ENCODE assay signal across 31 mouse cellular contexts in genomic region chr16:91292080-91292479, GRCm38 (mm10). TPM values are rescaled to one million over a fixed set of nuclear protein-coding genes. Genes with fewer than 3 reads are reported as not detected.
DNase-seq lines count a peak whose midpoint lies in the region; ATAC-seq and TF ChIP-seq lines count a peak whose summit lies in the region.
"Had no signal": no experiment of that assay in that cellular context is flagged by ENCODE, and none has a peak within 500 bp of the region (broad histone marks: within the 10 kb centered on the region; RNA-seq: fewer than 3 reads in every experiment).

No protein-coding gene starts in this region.

- TF ChIP-seq POLR2A in brain, embryonic 14.5 days (IDR thresholded peaks at IDR 0.05; ENCODE audit: borderline replicate concordance, extremely low read depth, insufficient read depth, insufficient read length, poor library complexity, severe bottlenecking): no peak

- H3K4me1 ChIP-seq in embryonic facial prominence, embryonic 13.5 days: peaks cover 3% of the 10 kb centered on the region; the same call in 1 of the 2 replicates
- H3K4me1 ChIP-seq in embryonic facial prominence, embryonic 10.5 days: peaks cover 10% of the 10 kb centered on the region
- H3K4me1 ChIP-seq in forebrain, embryonic 12.5 days: peaks cover 27% of the 10 kb centered on the region
- H3K4me1 ChIP-seq in forebrain, embryonic 16.5 days (replicated peaks; ENCODE audit: control insufficient read depth, insufficient read depth, low read length): peaks cover 8% of the 10 kb centered on the region
- H3K4me1 ChIP-seq in forebrain, embryonic 13.5 days: peaks cover 18% of the 10 kb centered on the region

- no peak for TF ChIP-seq CTCF in brain, embryonic 14.5 days (IDR thresholded peaks at IDR 0.05; ENCODE audit: borderline replicate concordance, extremely low read depth, insufficient read depth, insufficient read length)

- 0 out of 2 replicates have a peak, but pooled peaks have one; percentile 52 for ATAC-seq in embryonic facial prominence, embryonic 13.5 days (ENCODE audit: insufficient number of reproducible peaks, insufficient read depth, low FRiP score, low TSS enrichment, low read depth)
- ATAC-seq in forebrain, embryonic 12.5 days (ENCODE audit: low FRiP score): no peak
- ATAC-seq in forebrain, embryonic 16.5 days: no peak
- no peak for ATAC-seq in forebrain, embryonic 13.5 days
- no peak for ATAC-seq in monocyte, adult 5-6 weeks (replicated peaks; ENCODE audit: insufficient number of reproducible peaks, low FRiP score, low TSS enrichment, poor library complexity, severe bottlenecking)
- ATAC-seq: intestine, postnatal 0 days; Patski had no signal

- no peaks in the 10 kb centered on the region for H3K9me3 ChIP-seq in embryonic facial prominence, embryonic 13.5 days
- no peaks in the 10 kb centered on the region for H3K9me3 ChIP-seq in embryonic facial prominence, embryonic 10.5 days
- H3K9me3 ChIP-seq in forebrain, embryonic 12.5 days: no peaks in the 10 kb centered on the region
- H3K9me3 ChIP-seq in forebrain, embryonic 16.5 days (ENCODE audit: control insufficient read depth, low read length): no peaks in the 10 kb centered on the region
- no peaks in the 10 kb centered on the region for H3K9me3 ChIP-seq in forebrain, embryonic 13.5 days (replicated peaks)
- H3K9me3 ChIP-seq: G1E; hindbrain, embryonic 12.5 days; hindbrain, embryonic 15.5 days had no signal

- peak overlapping the region; percentile 11; the same call in 1 of the 2 replicates for H3K27ac ChIP-seq in embryonic facial prominence, embryonic 13.5 days
- H3K27ac ChIP-seq in embryonic facial prominence, embryonic 10.5 days (replicated peaks): no peak overlapping the region
- peak overlapping the region; percentile 59; the same call in 1 of the 2 replicates for H3K27ac ChIP-seq in forebrain, embryonic 12.5 days
- no peak overlapping the region for H3K27ac ChIP-seq in forebrain, embryonic 16.5 days (ENCODE audit: low read length)
- no peak overlapping the region for H3K27ac ChIP-seq in forebrain, embryonic 13.5 days
- H3K27ac ChIP-seq: gastrocnemius, adult 2 months; hindbrain, embryonic 12.5 days; hindbrain, embryonic 15.5 days had no signal

- WGBS in embryonic facial prominence, embryonic 13.5 days: 51% methylated on average over 7 of the region's 7 CpGs
- WGBS in embryonic facial prominence, embryonic 10.5 days: 77% methylated on average over 7 of the region's 7 CpGs
- 46% methylated on average over 7 of the region's 7 CpGs for WGBS in forebrain, embryonic 12.5 days
- 55% methylated on average over 7 of the region's 7 CpGs for WGBS in forebrain, embryonic 16.5 days
- WGBS in forebrain, embryonic 13.5 days: 51% methylated on average over 7 of the region's 7 CpGs

- no peak overlapping the region for H3K4me3 ChIP-seq in embryonic facial prominence, embryonic 13.5 days
- H3K4me3 ChIP-seq in embryonic facial prominence, embryonic 10.5 days: no peak overlapping the region
- no peak overlapping the region for H3K4me3 ChIP-seq in forebrain, embryonic 12.5 days (replicated peaks)
- H3K4me3 ChIP-seq in forebrain, embryonic 16.5 days (replicated peaks; ENCODE audit: low read length): no peak overlapping the region
- no peak overlapping the region for H3K4me3 ChIP-seq in forebrain, embryonic 13.5 days
- H3K4me3 ChIP-seq: erythroblast, embryonic 14.5 days; gastrocnemius, adult 2 months; hindbrain, embryonic 12.5 days; hindbrain, embryonic 15.5 days had no signal

- H3K36me3 ChIP-seq in embryonic facial prominence, embryonic 13.5 days: no peaks in the 10 kb centered on the region
- H3K36me3 ChIP-seq in embryonic facial prominence, embryonic 10.5 days (replicated peaks): no peaks in the 10 kb centered on the region
- H3K36me3 ChIP-seq in forebrain, embryonic 12.5 days (replicated peaks): no peaks in the 10 kb centered on the region
- no peaks in the 10 kb centered on the region for H3K36me3 ChIP-seq in forebrain, embryonic 16.5 days (ENCODE audit: control insufficient read depth, insufficient read depth)
- H3K36me3 ChIP-seq in forebrain, embryonic 13.5 days (ENCODE audit: poor library complexity, severe bottlenecking): no peaks in the 10 kb centered on the region
- H3K36me3 ChIP-seq: G1E; hindbrain, embryonic 12.5 days; hindbrain, embryonic 15.5 days had no signal

- intact Hi-C loops in left cerebral cortex, postnatal 25 days (cut with DNase I): no loop called here

- peaks cover 47% of the 10 kb centered on the region for H3K27me3 ChIP-seq in embryonic facial prominence, embryonic 13.5 days
- H3K27me3 ChIP-seq in embryonic facial prominence, embryonic 10.5 days (replicated peaks; ENCODE audit: low read depth, poor library complexity, severe bottlenecking): peaks cover 74% of the 10 kb centered on the region
- H3K27me3 ChIP-seq in forebrain, embryonic 12.5 days: peaks cover 75% of the 10 kb centered on the region
- H3K27me3 ChIP-seq in forebrain, embryonic 16.5 days (replicated peaks; ENCODE audit: control insufficient read depth, insufficient read depth, low read length): peaks cover 24% of the 10 kb centered on the region
- peaks cover 70% of the 10 kb centered on the region for H3K27me3 ChIP-seq in forebrain, embryonic 13.5 days

- no peak for DNase-seq in embryonic facial prominence, embryonic 10.5 days (ENCODE audit: low spot score)
- peak; percentile 38 for DNase-seq in brain, embryonic 14.5 days (ENCODE audit: low read depth)
- DNase-seq in left cerebral cortex, postnatal 25 days (ENCODE audit: low spot score in 2 of 2): no peak
- DNase-seq: adrenal gland, postnatal 10 days; adrenal gland, postnatal 36 days; cerebellum, adult 11 months; cerebellum, adult 2 months; cerebellum, adult 9-11 months; cerebellum, postnatal 25 days; gastrocnemius, adult 2 months; gastrocnemius, postnatal 14 days; heart, adult 11 months had no signal

- no peak overlapping the region for H3K4me2 ChIP-seq in embryonic facial prominence, embryonic 13.5 days
- no peak overlapping the region for H3K4me2 ChIP-seq in forebrain, embryonic 12.5 days
- H3K4me2 ChIP-seq in forebrain, embryonic 16.5 days (ENCODE audit: low read length): no peak overlapping the region
- H3K4me2 ChIP-seq in forebrain, embryonic 13.5 days: no peak overlapping the region
- H3K4me2 ChIP-seq: heart, embryonic 11.5 days; hindbrain, embryonic 12.5 days; hindbrain, embryonic 15.5 days had no signal

- H3K9ac ChIP-seq in embryonic facial prominence, embryonic 13.5 days: no peak overlapping the region
- no peak overlapping the region for H3K9ac ChIP-seq in forebrain, embryonic 12.5 days
- H3K9ac ChIP-seq in forebrain, embryonic 16.5 days (replicated peaks; ENCODE audit: low read depth, low read length): no peak overlapping the region
- peak overlapping the region; percentile 9; the same call in 1 of the 2 replicates for H3K9ac ChIP-seq in forebrain, embryonic 13.5 days
- H3K9ac ChIP-seq: hindbrain, embryonic 12.5 days; hindbrain, embryonic 15.5 days had no signal

RNA-seq across cellular contexts. Expression of gene Olig1, which starts 22.5 kb away (rescaled TPM):
- polyA plus RNA-seq in embryonic facial prominence, embryonic 13.5 days (2015; fragmentation: Nextera tagmentation; extraction: Ambion mirVana): 1.4 and 3.4 TPM in 2 replicates
- 1.9 and 3.3 TPM in 2 replicates for polyA plus RNA-seq in embryonic facial prominence, embryonic 10.5 days (2016; fragmentation: Nextera tagmentation; extraction: Ambion mirVana)
- polyA plus RNA-seq in forebrain, embryonic 12.5 days (2016; fragmentation: Nextera tagmentation; extraction: Ambion mirVana): 9.9 and 11.8 TPM in 2 replicates
- polyA plus RNA-seq in forebrain, embryonic 16.5 days (2015; fragmentation: Nextera tagmentation; extraction: Ambion mirVana): 32.3 and 39.7 TPM in 2 replicates
- 47.7 and 61.3 TPM in 2 replicates for polyA plus RNA-seq in brain, embryonic 14.5 days (2012; rRNA removed)
- polyA plus RNA-seq in forebrain, embryonic 13.5 days (2015; fragmentation: Nextera tagmentation; extraction: Ambion mirVana): 7.5 and 8.7 TPM in 2 replicates
- total RNA-seq in left cerebral cortex, postnatal 25 days (2021): 100 to 1,000 TPM; 108 to 112 TPM
- total RNA-seq in monocyte, adult 5-6 weeks (2017): not detected in 3 replicates
- total RNA-seq: CH12.LX; common myeloid progenitor, adult 5-6 weeks; G1E; gastrocnemius, adult 2 months; gastrocnemius, postnatal 14 days; heart, adult 8-10 months; heart, postnatal 25 days; hematopoietic stem cell, adult 5-6 weeks had no signal
- polyA plus RNA-seq: erythroblast, embryonic 14.5 days; G1E; heart, embryonic 11.5 days; heart, embryonic 14.5 days; heart, postnatal 0 days; intestine, postnatal 0 days; Patski had no signal

Comparison
In these comparisons a context has a peak if more than half of its experiments do, and no peak if none do; other contexts are left out.
1. H3K27ac ChIP-seq: peak in embryonic facial prominence, embryonic 13.5 days (single experiment) and forebrain, embryonic 12.5 days (single experiment); none in embryonic facial prominence, embryonic 10.5 days (single experiment), forebrain, embryonic 16.5 days (single experiment) and forebrain, embryonic 13.5 days (single experiment).